Comparison of ENCODE assay signal across 14 mouse cellular contexts in genomic region chr14:16639153-16639943, GRCm38 (mm10).
A peak's percentile ranks its signal among the peaks of the same experiment; 100 is the strongest.
DNase-seq lines count a peak whose midpoint lies in the region; TF ChIP-seq lines count a peak whose summit lies in the region.
"Had no signal": no experiment of that assay in that cellular context is flagged by ENCODE, and none has a peak within 500 bp of the region (broad histone marks: within the 10 kb centered on the region; RNA-seq: fewer than 3 reads in every experiment).

No protein-coding gene starts in this region.

- DNase-seq in gastrocnemius, postnatal 10 days: peak; percentile 9
- DNase-seq in gastrocnemius, postnatal 25 days: no peak
- DNase-seq in left cerebral cortex, postnatal 4 days: peak; percentile 71
- no peak for DNase-seq in left cerebral cortex, postnatal 14 days (ENCODE audit: low spot score in 2 of 2)
- DNase-seq in cerebellum, adult 8-10 months: peak; percentile 15
- peak; percentile 2 for DNase-seq in retina, embryonic 14.5 days (ENCODE audit: low spot score)
- DNase-seq in natural killer cell, adult 2 months (ENCODE audit: low spot score in 2 of 2): no peak
- DNase-seq in left cerebral cortex, adult 2 months (ENCODE audit: extremely low spot score in 1 of 2, low spot score in 2 of 2): no peak
- DNase-seq: kidney, postnatal 25 days; liver, postnatal 0 days; lung, postnatal 36 days had no signal

- TF ChIP-seq CTCF in left cerebral cortex, adult 2 months (IDR thresholded peaks at IDR 0.05): no peak; the same call in 1 of the 2 replicates

- intact Hi-C loops in left cerebral cortex, postnatal 4 days (cut with DNase I): no loop called here
- intact Hi-C loops in left cerebral cortex, postnatal 14 days (cut with DNase I): no loop called here
- intact Hi-C loops in left cerebral cortex, adult 2 months (cut with DNase I): no loop called here

- no peak overlapping the region for H3K27ac ChIP-seq in left cerebral cortex, adult 2 months
- H3K27ac ChIP-seq: forebrain, embryonic 13.5 days; limb, embryonic 13.5 days had no signal

- no peak overlapping the region for H3K4me3 ChIP-seq in left cerebral cortex, adult 2 months
- H3K4me3 ChIP-seq: forebrain, embryonic 13.5 days; limb, embryonic 13.5 days; myocyte had no signal

Comparison
In these comparisons a context has a peak if more than half of its experiments do, and no peak if none do; other contexts are left out.
1. DNase-seq: peak in gastrocnemius, postnatal 10 days (single experiment), left cerebral cortex, postnatal 4 days (single experiment), cerebellum, adult 8-10 months (single experiment) and retina, embryonic 14.5 days (single experiment); none in gastrocnemius, postnatal 25 days (single experiment), left cerebral cortex, postnatal 14 days (0 of 2), natural killer cell, adult 2 months (0 of 2) and left cerebral cortex, adult 2 months (0 of 2).